ENCODE assay signal across 23 mouse cellular contexts in genomic region chr3:24595447-24595846, GRCm38 (mm10).
DNase-seq lines count a peak whose midpoint lies in the region; ATAC-seq and TF ChIP-seq lines count a peak whose summit lies in the region.
"Had no signal": no experiment of that assay in that cellular context is flagged by ENCODE, and none has a peak within 500 bp of the region (broad histone marks: within the 10 kb centered on the region; RNA-seq: fewer than 3 reads in every experiment).

No protein-coding gene starts in this region.

- no peak overlapping the region for H3K4me2 ChIP-seq in forebrain, embryonic 13.5 days
- H3K4me2 ChIP-seq: heart, embryonic 13.5 days; limb, embryonic 15.5 days; midbrain, embryonic 15.5 days; neural tube, embryonic 12.5 days had no signal

- no peaks in the 10 kb centered on the region for H3K27me3 ChIP-seq in kidney, adult 2 months (replicated peaks; ENCODE audit: control insufficient read depth, insufficient read depth, low read length)
- no peaks in the 10 kb centered on the region for H3K27me3 ChIP-seq in cerebellum, adult 2 months (ENCODE audit: control insufficient read depth, insufficient read depth, low read length)
- no peaks in the 10 kb centered on the region for H3K27me3 ChIP-seq in forebrain, embryonic 13.5 days
- H3K27me3 ChIP-seq: heart, embryonic 13.5 days; limb, embryonic 15.5 days; midbrain, embryonic 15.5 days; neural tube, embryonic 12.5 days had no signal

- DNase-seq in kidney, adult 2 months, result peak; percentile 19
- no peak for DNase-seq in kidney, adult 11 months
- peak; percentile 71 for DNase-seq in brain, adult 2 months (ENCODE audit: low read depth, low spot score)
- peak; percentile 9 to 43 for DNase-seq in cerebellum, adult 2 months
- peak; percentile 19 to 20 for DNase-seq in cerebellum, postnatal 25 days
- no peak for DNase-seq in layer of hippocampus, adult 8-10 months (ENCODE audit: low spot score in 2 of 2)
- DNase-seq: adrenal gland, postnatal 25 days; forebrain, postnatal 0 days; gastrocnemius, postnatal 36 days; heart, adult 2 months; heart, postnatal 14 days; kidney, adult 18-20 months; kidney, postnatal 10 days; layer of hippocampus, postnatal 36 days; lung, postnatal 4 days; thymus, postnatal 4 days had no signal

- no peaks in the 10 kb centered on the region for H3K36me3 ChIP-seq in kidney, adult 2 months (ENCODE audit: control insufficient read depth, insufficient read depth, low read length)
- H3K36me3 ChIP-seq in forebrain, embryonic 13.5 days (ENCODE audit: poor library complexity, severe bottlenecking), result no peaks in the 10 kb centered on the region
- H3K36me3 ChIP-seq: forebrain, embryonic 10.5 days; heart, embryonic 13.5 days; limb, embryonic 15.5 days; midbrain, embryonic 15.5 days; neural tube, embryonic 12.5 days had no signal

- H3K4me3 ChIP-seq in kidney, adult 2 months (ENCODE audit: insufficient read depth, low read depth, low read length), result no peak overlapping the region
- H3K4me3 ChIP-seq in cerebellum, adult 2 months (replicated peaks; ENCODE audit: insufficient read depth, low read depth, low read length), result no peak overlapping the region
- H3K4me3 ChIP-seq in forebrain, embryonic 13.5 days, result no peak overlapping the region
- H3K4me3 ChIP-seq: forebrain, embryonic 10.5 days; heart, adult 2 months; heart, embryonic 13.5 days; limb, embryonic 15.5 days; midbrain, embryonic 15.5 days; neural tube, embryonic 12.5 days had no signal

- no peak for TF ChIP-seq CTCF in kidney, adult 2 months (conservative IDR thresholded peaks at IDR 0.05; ENCODE audit: insufficient read depth, insufficient read length, low read depth, low read length)
- TF ChIP-seq CTCF in cerebellum, adult 2 months (IDR thresholded peaks at IDR 0.05; ENCODE audit: borderline replicate concordance, insufficient read depth, low read depth, low read length), result no peak

- no peak overlapping the region for H3K9ac ChIP-seq in forebrain, embryonic 13.5 days
- H3K9ac ChIP-seq: forebrain, postnatal 0 days; heart, embryonic 13.5 days; limb, embryonic 15.5 days; midbrain, embryonic 15.5 days; neural tube, embryonic 12.5 days had no signal

- no peak overlapping the region for H3K27ac ChIP-seq in kidney, adult 2 months (ENCODE audit: insufficient read depth, low read depth, low read length)
- H3K27ac ChIP-seq in cerebellum, adult 2 months (ENCODE audit: insufficient read depth, low read length), result no peak overlapping the region
- no peak overlapping the region for H3K27ac ChIP-seq in forebrain, embryonic 13.5 days
- H3K27ac ChIP-seq: forebrain, embryonic 10.5 days; heart, adult 2 months; heart, embryonic 13.5 days; limb, embryonic 15.5 days; midbrain, embryonic 15.5 days; neural tube, embryonic 12.5 days had no signal

- no peak for TF ChIP-seq POLR2A in kidney, adult 2 months (IDR thresholded peaks at IDR 0.05; ENCODE audit: low read depth, low read length)
- TF ChIP-seq POLR2A in cerebellum, adult 2 months (IDR thresholded peaks at IDR 0.05; ENCODE audit: borderline replicate concordance, insufficient read depth, low read length), result no peak

- no peaks in the 10 kb centered on the region for H3K9me3 ChIP-seq in forebrain, embryonic 13.5 days (replicated peaks)
- H3K9me3 ChIP-seq: forebrain, embryonic 10.5 days; heart, embryonic 13.5 days; limb, embryonic 15.5 days; midbrain, embryonic 15.5 days; neural tube, embryonic 12.5 days had no signal

- 62% methylated on average over 2 of the region's 2 CpGs for WGBS in kidney, adult 2 months
- 12% methylated on average over 2 of the region's 2 CpGs for WGBS in cerebellum, adult 2 months
- whole genome bisulfite sequencing in forebrain, embryonic 13.5 days, result 77% methylated on average over 2 of the region's 2 CpGs

- ATAC-seq in forebrain, embryonic 13.5 days, result no peak
- ATAC-seq: CD4-positive, CD25-positive, alpha-beta regulatory T cell, adult 4 months; forebrain, postnatal 0 days; midbrain, embryonic 15.5 days had no signal

- peaks cover 2% of the 10 kb centered on the region; the same call in 1 of the 2 replicates for H3K4me1 ChIP-seq in kidney, adult 2 months (ENCODE audit: control insufficient read depth, insufficient read depth, low read length)
- peaks cover 6% of the 10 kb centered on the region; the same call in 1 of the 2 replicates for H3K4me1 ChIP-seq in cerebellum, adult 2 months (ENCODE audit: control insufficient read depth, insufficient read depth, low read length)
- H3K4me1 ChIP-seq in forebrain, embryonic 13.5 days, result no peaks in the 10 kb centered on the region
- H3K4me1 ChIP-seq: forebrain, embryonic 10.5 days; heart, embryonic 13.5 days; limb, embryonic 15.5 days; midbrain, embryonic 15.5 days; neural tube, embryonic 12.5 days had no signal

Comparison
In these comparisons a context has a peak if more than half of its experiments do, and no peak if none do; other contexts are left out.
1. DNase-seq: peak in kidney, adult 2 months (single experiment), brain, adult 2 months (single experiment), cerebellum, adult 2 months (2 of 2) and cerebellum, postnatal 25 days (2 of 2); none in kidney, adult 11 months (single experiment) and layer of hippocampus, adult 8-10 months (0 of 2).